ENCODE assay signal across 22 mouse cellular contexts in genomic region chr2:145535774-145536173, GRCm38 (mm10).
"Had no signal": no experiment of that assay in that cellular context is flagged by ENCODE, and none has a peak within 500 bp of the region (broad histone marks: within the 10 kb centered on the region; RNA-seq: fewer than 3 reads in every experiment).

No protein-coding gene starts in this region.

- H3K9ac ChIP-seq: kidney, embryonic 15.5 days; limb, embryonic 13.5 days; liver, embryonic 12.5 days; liver, embryonic 15.5 days; lung, embryonic 15.5 days; midbrain, embryonic 12.5 days; midbrain, embryonic 15.5 days; neural tube, embryonic 12.5 days; neural tube, embryonic 15.5 days had no signal

- ATAC-seq: liver, embryonic 12.5 days; midbrain, embryonic 15.5 days had no signal

- H3K9me3 ChIP-seq: kidney, embryonic 15.5 days; limb, embryonic 10.5 days; limb, embryonic 13.5 days; liver, embryonic 12.5 days; liver, embryonic 15.5 days; lung, embryonic 15.5 days; midbrain, embryonic 12.5 days; midbrain, embryonic 15.5 days; neural tube, embryonic 12.5 days; neural tube, embryonic 15.5 days had no signal

- H3K36me3 ChIP-seq: kidney, embryonic 15.5 days; limb, embryonic 10.5 days; limb, embryonic 13.5 days; liver, embryonic 12.5 days; liver, embryonic 15.5 days; lung, embryonic 15.5 days; midbrain, embryonic 12.5 days; midbrain, embryonic 15.5 days; neural tube, embryonic 12.5 days; neural tube, embryonic 15.5 days had no signal

- H3K4me1 ChIP-seq: kidney, embryonic 15.5 days; limb, embryonic 10.5 days; limb, embryonic 13.5 days; liver, embryonic 12.5 days; liver, embryonic 15.5 days; lung, embryonic 15.5 days; midbrain, embryonic 12.5 days; midbrain, embryonic 15.5 days; neural tube, embryonic 12.5 days had no signal

- DNase-seq: kidney, postnatal 10 days; liver; lung, adult 18-20 months; lung, postnatal 10 days; lung, postnatal 36 days; right cerebral cortex, adult 18-20 months; right cerebral cortex, postnatal 14 days; right cerebral cortex, postnatal 4 days; thymus, adult 2 months; thymus, postnatal 14 days; thymus, postnatal 4 days had no signal

- H3K27me3 ChIP-seq: kidney, embryonic 15.5 days; limb, embryonic 13.5 days; liver, embryonic 12.5 days; liver, embryonic 15.5 days; lung, embryonic 15.5 days; midbrain, embryonic 12.5 days; midbrain, embryonic 15.5 days; neural tube, embryonic 12.5 days; neural tube, embryonic 15.5 days had no signal

- H3K4me2 ChIP-seq: kidney, embryonic 15.5 days; limb, embryonic 13.5 days; liver, embryonic 12.5 days; liver, embryonic 15.5 days; lung, embryonic 15.5 days; midbrain, embryonic 12.5 days; midbrain, embryonic 15.5 days; neural tube, embryonic 12.5 days; neural tube, embryonic 15.5 days had no signal

- H3K27ac ChIP-seq: kidney, embryonic 15.5 days; limb, embryonic 10.5 days; limb, embryonic 13.5 days; liver, embryonic 12.5 days; liver, embryonic 15.5 days; lung, embryonic 15.5 days; midbrain, embryonic 12.5 days; midbrain, embryonic 15.5 days; neural tube, embryonic 12.5 days; neural tube, embryonic 15.5 days; stomach, postnatal 0 days had no signal

- H3K4me3 ChIP-seq: kidney, embryonic 15.5 days; limb, embryonic 10.5 days; limb, embryonic 13.5 days; liver, embryonic 12.5 days; liver, embryonic 15.5 days; lung, embryonic 15.5 days; midbrain, embryonic 12.5 days; midbrain, embryonic 15.5 days; neural tube, embryonic 12.5 days; neural tube, embryonic 15.5 days had no signal
